Mouse (Mus musculus): ENCODE data around the gene Prss58. TPM values are rescaled to one million over a fixed set of nuclear protein-coding genes. Genes with fewer than 3 reads are reported as not detected.

Prss58 gene
- not detected for total RNA-seq (2021)
- long read RNA-seq, experiment 1 = 0 reads
- long read RNA-seq, experiment 2 = 0 reads

DNA sequence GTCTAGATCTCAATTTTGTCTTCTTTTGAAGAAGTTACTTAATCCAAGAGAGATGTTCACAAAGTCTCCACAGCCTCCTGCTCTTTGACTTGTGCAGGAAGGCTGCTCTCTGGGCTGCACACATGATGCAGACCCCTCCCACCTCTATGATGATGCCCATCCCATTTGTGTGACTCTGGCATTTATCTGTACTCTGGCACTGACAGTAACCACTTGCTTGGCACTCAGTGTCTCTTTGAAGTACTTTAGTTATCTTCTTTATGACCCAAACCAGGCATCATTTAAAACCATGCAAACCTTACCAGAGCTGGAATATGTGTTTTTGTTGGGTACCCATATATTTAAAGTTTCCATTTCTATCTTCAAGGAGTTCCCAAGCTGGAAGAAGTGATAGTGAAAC is at the start of gene Prss58:
Gene Prss58, minus strand, starts transcription at position 101 of the 400 bp plus-strand sequence.
- DNase-seq (ENCODE audit: low spot score in 2 of 2) = no peak

DNA sequence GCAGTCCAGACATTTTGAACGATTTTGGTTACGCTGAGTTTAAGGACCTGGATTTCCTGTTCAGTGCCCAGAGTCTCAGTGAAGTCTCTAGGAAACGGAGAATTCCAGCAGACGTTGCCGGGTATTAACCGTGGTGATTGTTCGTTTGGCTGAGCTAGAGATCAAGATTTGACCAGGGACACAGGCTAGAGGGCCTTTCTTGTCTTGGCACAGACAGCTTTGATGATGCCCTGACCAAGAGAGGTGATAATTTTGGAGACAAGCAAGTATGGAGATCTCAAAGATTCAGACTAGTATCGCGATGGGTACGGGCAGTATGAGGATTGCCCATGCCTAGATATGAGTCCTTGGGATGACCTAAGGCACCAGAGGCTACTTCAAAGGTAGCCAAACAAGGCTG is 40.3 kb upstream of the Prss58 start, which contains the start of gene 1700074P13Rik:
Gene 1700074P13Rik, minus strand, starts transcription at position 101 of the 400 bp plus-strand sequence.
- no peak for DNase-seq (ENCODE audit: low spot score in 2 of 2)

- DNase-seq (ENCODE audit: low spot score in 2 of 2) = no peak
Measured at GRCm38 (mm10) chr6:40919954-40920353, 19.8 kb upstream of the Prss58 start.

GRCm38 (mm10) chr6:40894716-40895115 is 5.5 kb downstream of the Prss58 start:
- DNase-seq (ENCODE audit: low spot score in 2 of 2) = no peak

DNA sequence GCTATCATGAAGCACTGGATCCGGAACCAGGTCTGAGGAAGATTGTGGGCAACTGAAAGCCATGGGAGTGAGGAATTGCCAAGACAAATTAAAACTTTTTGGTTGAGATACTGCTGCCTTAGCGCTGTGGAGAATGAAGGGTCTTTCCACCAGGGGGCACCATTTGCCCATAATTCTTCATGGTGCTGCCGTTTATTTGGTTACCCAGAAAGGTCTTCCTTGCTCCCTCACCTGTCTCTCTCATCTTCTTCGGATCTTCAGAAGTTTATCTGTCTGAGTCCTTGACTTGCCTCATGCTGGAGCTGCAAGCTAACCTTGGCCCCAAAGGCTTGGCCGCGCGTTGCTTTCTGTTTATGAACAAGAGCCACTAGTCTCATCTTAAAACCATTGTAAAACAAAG is 6.6 kb downstream of the Prss58 start:
- peak in 1 of 2 experiments; percentile 18 for DNase-seq (ENCODE audit: low spot score in 2 of 2)

- DNase-seq (ENCODE audit: low spot score in 2 of 2) = no peak
Measured at GRCm38 (mm10) chr6:40891754-40892153, 8.4 kb downstream of the Prss58 start.

- no peak for DNase-seq (ENCODE audit: low spot score in 2 of 2)
Measured at GRCm38 (mm10) chr6:40890973-40891372, 9.2 kb downstream of the Prss58 start.

DNA sequence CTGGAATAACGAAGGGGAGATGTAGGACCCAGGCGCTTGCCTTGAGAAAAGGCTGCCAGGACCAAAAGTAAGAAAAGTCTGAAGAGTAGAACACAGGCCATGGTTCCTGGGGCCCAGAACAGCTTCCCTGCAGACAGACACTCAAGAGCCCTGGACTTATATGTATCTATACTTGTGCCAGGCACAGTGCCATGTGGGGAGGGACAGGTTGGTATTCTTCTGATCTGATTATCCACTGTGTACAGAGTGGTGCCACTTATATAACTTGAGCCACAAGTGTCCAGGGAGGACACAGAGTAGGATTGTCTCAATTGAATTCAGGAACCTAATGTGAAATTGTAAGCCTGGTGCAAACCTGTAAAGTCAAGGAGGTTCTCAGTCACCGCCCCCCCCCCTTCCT is 12.8 kb downstream of the Prss58 start, which contains the start of gene Moxd2:
Gene Moxd2, minus strand, starts transcription at position 101 of the 400 bp plus-strand sequence.
- DNase-seq (ENCODE audit: low spot score in 2 of 2) = no peak

GRCm38 (mm10) chr6:40845283-40845682 is 54.9 kb downstream of the Prss58 start:
- DNase-seq (ENCODE audit: low spot score in 2 of 2) = no peak

Other genes starting within 250 kb of the Prss58 start
- gene Moxd2, start 12.9 kb downstream of the Prss58 start, total RNA-seq (2021) = not detected
- gene 1700074P13Rik, start 40.2 kb upstream of the Prss58 start, total RNA-seq (2021) = not detected
- gene Gm4744, start 51.5 kb upstream of the Prss58 start, total RNA-seq (2021) = under 1 TPM in 1 of 2 experiments, not detected in 1; 0.64 TPM
- 10 to 100 TPM in 1 of 2 experiments, not detected in 1; 38.4 TPM for gene 1810009J06Rik, start 64.4 kb upstream of the Prss58 start, total RNA-seq (2021)
- gene Gm2663, start 99.1 kb upstream of the Prss58 start, total RNA-seq (2021) = 10 to 100 TPM in 1 of 2 experiments, not detected in 1; 36.2 TPM
- gene 2210010C04Rik, start 135.1 kb upstream of the Prss58 start, total RNA-seq (2021) = 100 to 1,000 TPM in 1 of 2 experiments, not detected in 1; 358 TPM